Mouse (Mus musculus): Measurements from ENCODE around the gene Vmn1r15.

Gene Vmn1r15

DNA sequence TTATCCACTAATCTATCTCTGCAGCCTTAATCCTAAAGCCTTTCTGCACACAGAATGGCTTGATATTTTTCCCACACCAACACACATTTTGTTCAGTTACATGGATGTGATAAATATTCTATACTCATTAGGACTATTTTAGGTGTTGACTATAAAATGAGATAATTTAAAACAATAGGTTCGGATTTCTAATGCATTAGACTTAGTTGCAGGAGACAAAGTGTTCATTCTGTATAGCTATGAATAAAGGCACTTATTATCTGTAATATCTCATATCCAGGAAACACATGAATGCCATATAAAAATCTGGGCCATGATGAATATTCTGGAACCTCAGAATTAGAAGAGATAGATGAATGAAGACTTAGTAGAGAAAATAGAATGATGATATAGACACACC, at the start of gene Vmn1r15:
Gene Vmn1r15, plus strand, starts transcription at position 301 of the 400 bp plus-strand sequence.
- DNase-seq (ENCODE audit: low spot score in 2 of 2): no peak

- no peak for DNase-seq (ENCODE audit: low spot score in 2 of 2)
These were observed 26.4 kb upstream of the Vmn1r15 start, which contains the start of gene Vmn1r14 for GRCm38 (mm10) chr6:57231386-57231785. Gene Vmn1r14 (plus strand): TSS chr6:57231686.

GRCm38 (mm10) chr6:57260990-57261389, 3.2 kb downstream of the Vmn1r15 start:
- no peak for DNase-seq (ENCODE audit: low spot score in 2 of 2)

GRCm38 (mm10) chr6:57271881-57272280, 14.1 kb downstream of the Vmn1r15 start:
- no peak for DNase-seq (ENCODE audit: low spot score in 2 of 2)

DNA sequence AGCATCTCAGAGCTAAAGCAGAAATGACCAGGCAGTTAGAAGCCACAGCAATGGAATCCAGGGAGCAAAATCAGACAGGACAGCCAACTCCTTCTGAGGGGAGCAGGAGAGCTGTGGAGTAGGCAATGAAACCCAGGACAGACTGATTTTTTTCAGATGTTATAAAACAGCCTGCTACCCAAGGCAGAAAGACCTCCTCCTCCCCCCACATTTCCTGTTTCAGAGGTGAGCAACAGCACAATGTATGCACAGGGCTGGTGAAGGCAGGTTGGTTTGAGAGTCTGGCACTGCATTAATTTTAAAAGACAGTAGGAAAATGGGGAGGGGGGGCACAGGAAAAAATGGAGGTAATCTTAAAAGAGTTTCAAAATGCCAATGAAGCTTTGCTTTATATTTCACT, 14.8 kb downstream of the Vmn1r15 start:
- DNase-seq (ENCODE audit: low spot score in 2 of 2): no peak

DNA sequence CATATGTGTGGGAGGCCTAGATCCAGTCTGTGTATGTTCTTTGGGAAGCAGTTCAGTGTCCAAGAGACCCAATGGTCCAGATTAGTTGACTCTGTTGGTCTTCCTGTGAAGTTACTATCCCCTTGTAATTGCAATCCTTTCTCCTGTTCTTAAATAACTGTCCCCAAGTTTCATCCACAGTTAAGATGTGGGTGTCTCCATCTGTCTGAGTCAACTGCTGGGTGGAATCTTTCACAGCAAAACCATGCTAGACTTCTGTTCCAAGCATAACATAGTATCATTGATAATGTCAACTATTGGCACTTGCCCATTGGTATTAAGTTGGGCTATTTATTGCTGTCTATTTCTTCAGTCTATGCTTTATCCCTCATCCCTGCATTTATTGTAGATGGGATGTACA, 21.2 kb downstream of the Vmn1r15 start:
- peak in 1 of 2 experiments; percentile 1 for DNase-seq (ENCODE audit: low spot score in 2 of 2)

Data from left cerebral cortex, adult 9 months (tissue).